Mouse (Mus musculus): ENCODE measurements around the gene Pde2a.
"Not testable (repeated sequence)": the region's sequence is repeated elsewhere in the genome, so short reads cannot be mapped to it uniquely, and the experiment has no call there.

Gene Pde2a

DNA sequence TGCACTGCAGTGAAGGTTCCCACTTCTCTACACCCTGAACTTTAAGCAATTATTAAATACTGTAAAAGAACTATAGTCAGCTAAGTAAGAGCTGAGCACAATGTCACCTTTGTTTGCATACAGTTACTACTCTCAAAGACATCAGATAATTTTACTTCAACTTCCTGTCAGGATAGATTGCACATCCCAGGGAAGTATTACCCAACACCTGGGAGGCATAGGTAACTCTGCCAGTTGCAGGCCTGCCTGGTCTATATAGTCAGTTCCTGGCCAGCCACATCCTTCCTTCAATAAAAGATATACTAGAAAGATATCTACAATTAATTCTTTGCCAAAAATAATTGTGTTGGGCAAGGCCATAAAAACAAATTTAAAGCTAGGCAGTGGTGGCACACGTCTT, 135.9 kb downstream of the Pde2a start:
- no peak for DNase-seq (ENCODE audit: extremely low read depth, low read depth, low spot score)

DNA sequence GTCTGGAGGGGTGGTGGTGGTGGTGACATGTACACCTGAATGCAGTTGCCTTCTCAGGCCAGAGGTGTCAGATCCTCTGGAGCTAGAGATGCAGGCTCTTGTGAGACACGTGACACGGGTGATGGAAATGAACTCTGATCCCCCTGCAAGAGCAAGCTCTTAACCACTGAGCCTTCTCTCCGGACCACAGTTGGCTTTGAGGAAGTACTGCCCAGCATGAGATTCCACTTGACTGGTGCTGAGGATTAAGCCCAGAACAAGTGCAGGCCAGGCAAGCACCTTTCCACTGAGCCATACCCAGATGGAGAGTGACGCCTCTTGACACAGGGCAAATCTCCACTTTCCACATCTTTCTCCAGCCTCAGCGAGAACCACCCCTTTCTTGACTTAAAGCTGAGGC, 137.9 kb downstream of the Pde2a start:
- DNase-seq (ENCODE audit: extremely low read depth, low read depth, low spot score) = not testable (repeated sequence)

Measured in fat pad, adult 2 months (tissue).